Mouse (Mus musculus): ENCODE data around the gene Xlr3a. TPM values are rescaled to one million over a fixed set of nuclear protein-coding genes. Genes with fewer than 3 reads are reported as not detected.
"Not testable (repeated sequence)": the region's sequence is repeated elsewhere in the genome, so short reads cannot be mapped to it uniquely, and the experiment has no call there.

Gene Xlr3a
- polyA plus RNA-seq (2015; fragmentation: Nextera tagmentation; extraction: Ambion mirVana): 3.6 and 3.8 TPM in 2 replicates

GRCm38 (mm10) chrX:73096941-73097508 is at the start of gene Xlr3a:
Xlr3a (minus strand) TSS chrX:73097095.
- H3K4me1 ChIP-seq (ENCODE audit: control insufficient read depth, low read depth, low read length); H3K36me3 ChIP-seq (ENCODE audit: control insufficient read depth, insufficient read depth); H3K27me3 ChIP-seq (ENCODE audit: control insufficient read depth, insufficient read depth, low read depth, low read length); H3K27ac ChIP-seq (ENCODE audit: low read length); H3K4me2 ChIP-seq (ENCODE audit: low read depth, low read length); ATAC-seq (ENCODE audit: low read depth); H3K9ac ChIP-seq (ENCODE audit: low read depth, low read length); H3K4me3 ChIP-seq (ENCODE audit: low read depth, low read length); H3K9me3 ChIP-seq (replicated peaks; ENCODE audit: control insufficient read depth, low read length): not testable (repeated sequence)
- WGBS (ENCODE audit: insufficient replicate concordance): 59% methylated on average over 12 of the region's 13 CpGs

GRCm38 (mm10) chrX:73143218-73143618 is 46.3 kb upstream of the Xlr3a start:
- H3K27me3 ChIP-seq (ENCODE audit: control insufficient read depth, insufficient read depth, low read depth, low read length); H3K4me1 ChIP-seq (ENCODE audit: control insufficient read depth, low read depth, low read length); H3K27ac ChIP-seq (ENCODE audit: low read length); H3K9me3 ChIP-seq (replicated peaks; ENCODE audit: control insufficient read depth, low read length); H3K36me3 ChIP-seq (ENCODE audit: control insufficient read depth, insufficient read depth); H3K9ac ChIP-seq (ENCODE audit: low read depth, low read length); H3K4me3 ChIP-seq (ENCODE audit: low read depth, low read length); H3K4me2 ChIP-seq (ENCODE audit: low read depth, low read length): not testable (repeated sequence)
- no CpG with 5 or more reads among the region's 7 CpGs for WGBS (ENCODE audit: insufficient replicate concordance)
- ATAC-seq (ENCODE audit: low read depth): peak; percentile 63

- ATAC-seq (ENCODE audit: low read depth): peak; percentile 59; the same call in 1 of the 2 replicates
- not testable (repeated sequence) for H3K4me1 ChIP-seq (ENCODE audit: control insufficient read depth, low read depth, low read length); H3K27me3 ChIP-seq (ENCODE audit: control insufficient read depth, insufficient read depth, low read depth, low read length); H3K9ac ChIP-seq (ENCODE audit: low read depth, low read length); H3K4me3 ChIP-seq (ENCODE audit: low read depth, low read length); H3K4me2 ChIP-seq (ENCODE audit: low read depth, low read length); H3K36me3 ChIP-seq (ENCODE audit: control insufficient read depth, insufficient read depth); H3K9me3 ChIP-seq (replicated peaks; ENCODE audit: control insufficient read depth, low read length); H3K27ac ChIP-seq (ENCODE audit: low read length)
- WGBS (ENCODE audit: insufficient replicate concordance): no CpG with 5 or more reads among the region's 12 CpGs
Observed at GRCm38 (mm10) chrX:73122859-73123829, 26.2 kb upstream of the Xlr3a start.

GRCm38 (mm10) chrX:73116747-73117146 is 19.9 kb upstream of the Xlr3a start, which contains the start of gene Gm14685:
Gm14685 (plus strand) TSS chrX:73117047.
- H3K4me2 ChIP-seq (ENCODE audit: low read depth, low read length); H3K9ac ChIP-seq (ENCODE audit: low read depth, low read length); H3K36me3 ChIP-seq (ENCODE audit: control insufficient read depth, insufficient read depth); ATAC-seq (ENCODE audit: low read depth); H3K4me1 ChIP-seq (ENCODE audit: control insufficient read depth, low read depth, low read length); H3K27me3 ChIP-seq (ENCODE audit: control insufficient read depth, insufficient read depth, low read depth, low read length); H3K4me3 ChIP-seq (ENCODE audit: low read depth, low read length); H3K27ac ChIP-seq (ENCODE audit: low read length); H3K9me3 ChIP-seq (replicated peaks; ENCODE audit: control insufficient read depth, low read length): not testable (repeated sequence)
- no CpG with 5 or more reads among the region's 7 CpGs for WGBS (ENCODE audit: insufficient replicate concordance)

- not testable (repeated sequence) for H3K4me3 ChIP-seq (ENCODE audit: low read depth, low read length); H3K4me2 ChIP-seq (ENCODE audit: low read depth, low read length); H3K9ac ChIP-seq (ENCODE audit: low read depth, low read length); H3K27me3 ChIP-seq (ENCODE audit: control insufficient read depth, insufficient read depth, low read depth, low read length); ATAC-seq (ENCODE audit: low read depth); H3K9me3 ChIP-seq (replicated peaks; ENCODE audit: control insufficient read depth, low read length); H3K27ac ChIP-seq (ENCODE audit: low read length); H3K4me1 ChIP-seq (ENCODE audit: control insufficient read depth, low read depth, low read length); H3K36me3 ChIP-seq (ENCODE audit: control insufficient read depth, insufficient read depth)
- WGBS (ENCODE audit: insufficient replicate concordance): 46% methylated on average over 19 of the region's 19 CpGs
Observed at GRCm38 (mm10) chrX:73082267-73083055, 14.4 kb downstream of the Xlr3a start, which contains the start of gene Xlr4a. Xlr4a (minus strand) TSS chrX:73082478.

- H3K4me3 ChIP-seq (ENCODE audit: low read depth, low read length); H3K36me3 ChIP-seq (ENCODE audit: control insufficient read depth, insufficient read depth); H3K4me2 ChIP-seq (ENCODE audit: low read depth, low read length); ATAC-seq (ENCODE audit: low read depth); H3K27ac ChIP-seq (ENCODE audit: low read length); H3K9ac ChIP-seq (ENCODE audit: low read depth, low read length); H3K27me3 ChIP-seq (ENCODE audit: control insufficient read depth, insufficient read depth, low read depth, low read length); H3K4me1 ChIP-seq (ENCODE audit: control insufficient read depth, low read depth, low read length); H3K9me3 ChIP-seq (replicated peaks; ENCODE audit: control insufficient read depth, low read length): not testable (repeated sequence)
- 69% methylated on average over 3 of the region's 5 CpGs for WGBS (ENCODE audit: insufficient replicate concordance)
Observed at GRCm38 (mm10) chrX:73066765-73067312, 30.1 kb downstream of the Xlr3a start.

- Histone ChIP-seq H3K4me2 (ENCODE audit: low read depth, low read length) (no peak within 1 kb of the TSS), H3K9ac (ENCODE audit: low read depth, low read length) (no peak within 1 kb of the TSS), H3K4me1 (ENCODE audit: control insufficient read depth, low read depth, low read length) (no peaks in the 10 kb centered on the region), H3K36me3 (ENCODE audit: control insufficient read depth, insufficient read depth) (no peaks in the 10 kb centered on the region), H3K9me3 (replicated peaks; ENCODE audit: control insufficient read depth, low read length) (no peaks in the 10 kb centered on the region), H3K4me3 (ENCODE audit: low read depth, low read length) (no peak within 1 kb of the TSS), H3K27ac (ENCODE audit: low read length) (no peak within 1 kb of the TSS), H3K27me3 (ENCODE audit: control insufficient read depth, insufficient read depth, low read depth, low read length) (no peaks in the 10 kb centered on the region; the same call in 1 of the 2 replicates)
- ATAC-seq (ENCODE audit: low read depth): no peak
- 28% methylated on average over 7 of the region's 7 CpGs for WGBS (ENCODE audit: insufficient replicate concordance)
Observed at GRCm38 (mm10) chrX:73064415-73064793, 32.5 kb downstream of the Xlr3a start, which contains the start of gene Pnma3. Pnma3 (plus strand) TSS chrX:73064787.

GRCm38 (mm10) chrX:73063512-73064414 is 33.1 kb downstream of the Xlr3a start:
- Histone ChIP-seq H3K4me1 (ENCODE audit: control insufficient read depth, low read depth, low read length) (no peaks in the 10 kb centered on the region), H3K27ac (ENCODE audit: low read length) (no peak overlapping the region), H3K9ac (ENCODE audit: low read depth, low read length) (no peak overlapping the region), H3K4me2 (ENCODE audit: low read depth, low read length) (no peak overlapping the region), H3K4me3 (ENCODE audit: low read depth, low read length) (no peak overlapping the region), H3K36me3 (ENCODE audit: control insufficient read depth, insufficient read depth) (no peaks in the 10 kb centered on the region), H3K9me3 (replicated peaks; ENCODE audit: control insufficient read depth, low read length) (no peaks in the 10 kb centered on the region), H3K27me3 (ENCODE audit: control insufficient read depth, insufficient read depth, low read depth, low read length) (no peaks in the 10 kb centered on the region; the same call in 1 of the 2 replicates)
- ATAC-seq (ENCODE audit: low read depth): no peak
- 41% methylated on average over 24 of the region's 24 CpGs for WGBS (ENCODE audit: insufficient replicate concordance)
